Mouse (Mus musculus) neutrophil, adult 5-6 weeks (primary cell): ENCODE measurements at regions not wholly inside any gene's neighbourhood (a gene's known extent, or its start where the extent isn't known, plus 50 kb on each side); places are given as distances from the start of the nearest gene placed in this dataset.
"Not testable (repeated sequence)": the region's sequence is repeated elsewhere in the genome, so short reads cannot be mapped to it uniquely, and the experiment has no call there.

Experiments
- ATAC-seq: fragments of 151-379, 151-347 bp; 2 replicates; pipeline ENCODE4 v1.8.0; 2017; ENCODE audit warnings: mild to moderate bottlenecking, moderate TSS enrichment; ENCODE audit not compliant: insufficient number of reproducible peaks, poor library complexity, low FRiP score, severe bottlenecking; ENCODE audit errors: extremely low read depth

DNA sequence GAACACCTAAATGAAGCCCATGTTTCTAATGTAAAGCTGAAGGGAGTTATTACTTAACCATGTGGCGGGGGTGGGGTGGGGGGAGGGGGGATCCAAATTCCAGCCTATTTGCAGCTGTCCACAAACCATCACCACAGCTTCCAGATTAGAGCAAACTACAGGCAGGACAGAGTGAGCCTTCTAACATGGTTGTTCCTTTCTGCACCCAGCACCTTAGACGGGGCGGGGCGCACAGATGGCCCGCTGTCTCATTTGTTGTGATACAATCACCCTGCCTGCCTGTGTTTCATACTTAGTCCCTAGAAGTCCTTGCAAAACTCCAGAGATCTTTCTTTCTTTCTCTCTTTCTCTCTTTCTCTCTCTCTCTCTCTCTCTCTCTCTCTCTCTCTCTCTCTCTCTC, 182.8 kb upstream of the Arhgap18 start:
- ATAC-seq: no peak

DNA sequence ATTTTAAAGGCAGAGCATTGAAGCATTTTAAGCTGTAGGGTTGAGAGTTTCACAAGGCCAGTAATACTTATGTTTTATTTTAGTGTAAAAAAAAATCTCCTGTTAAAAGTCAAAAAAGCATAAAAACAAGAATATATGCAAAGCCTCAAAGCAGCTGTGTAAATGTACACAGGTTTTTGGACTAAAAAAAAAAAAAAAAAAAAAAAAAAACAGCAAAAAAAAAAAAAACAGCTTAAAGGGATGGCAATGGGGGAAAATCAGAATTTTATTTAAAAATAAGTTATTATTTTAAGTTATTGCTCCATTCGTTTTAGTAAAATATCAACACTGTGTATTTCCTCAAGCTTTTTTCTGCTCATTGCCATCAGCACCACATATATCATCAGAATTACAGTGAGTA, 181.8 kb upstream of the Arhgap18 start:
- no peak for ATAC-seq

DNA sequence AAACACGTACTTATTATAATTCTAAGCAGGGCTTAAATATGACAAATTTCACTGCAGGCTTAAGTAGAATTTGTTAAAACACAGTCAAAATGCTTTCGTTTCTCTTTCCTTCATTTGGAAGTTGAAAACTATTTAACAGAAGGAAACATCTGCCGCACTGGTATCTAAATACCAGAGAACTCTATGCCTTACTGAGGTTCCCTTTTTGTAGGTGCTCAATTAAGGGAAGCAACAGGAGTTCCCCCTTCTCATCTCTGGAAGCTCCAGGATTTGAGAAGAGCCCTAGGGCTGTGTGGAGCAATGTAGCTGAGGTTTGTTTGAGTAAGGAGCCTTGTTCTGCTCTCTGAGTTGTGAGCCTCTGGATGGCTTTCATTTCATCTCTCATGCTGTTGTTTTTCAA, 177.1 kb upstream of the Arhgap18 start:
- no peak for ATAC-seq

DNA sequence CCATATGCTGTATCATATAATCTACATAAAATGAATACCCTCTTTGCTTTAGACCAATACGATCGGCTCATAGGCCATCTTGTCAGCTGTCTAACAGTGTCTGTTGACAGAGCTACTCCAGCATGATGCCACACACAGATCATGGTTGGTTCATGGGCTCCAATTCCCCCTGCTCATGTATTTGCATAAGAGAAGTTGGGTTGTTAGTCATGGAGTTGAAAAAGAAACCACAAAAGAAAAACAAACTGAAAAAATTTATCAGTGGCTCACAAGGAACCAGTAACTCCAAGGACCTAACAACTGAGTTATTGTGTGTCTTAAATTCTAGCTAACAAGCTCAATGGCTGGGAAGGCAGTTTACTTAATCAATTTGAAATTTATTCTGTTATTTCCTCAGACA, 176.1 kb upstream of the Arhgap18 start:
- ATAC-seq: no peak

DNA sequence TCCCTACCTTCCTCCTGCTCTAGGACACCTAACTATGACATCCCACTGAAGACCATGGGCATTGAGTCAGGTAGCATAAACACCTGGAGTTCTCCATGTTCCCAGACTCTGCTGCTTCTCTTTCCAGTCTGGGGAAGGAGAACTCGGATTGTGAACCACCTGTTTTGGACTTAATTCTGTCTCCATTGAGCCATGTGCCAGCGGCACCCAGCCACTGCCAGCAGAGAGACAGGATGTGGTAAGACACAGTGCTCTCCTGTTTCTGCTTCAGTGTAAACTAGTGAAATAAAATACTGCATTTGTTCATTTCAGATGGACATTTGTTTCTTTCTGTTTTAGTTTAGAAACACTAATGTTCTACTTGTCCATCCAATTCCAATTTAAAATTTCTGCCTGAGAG, 168.1 kb upstream of the Arhgap18 start:
- no peak for ATAC-seq

DNA sequence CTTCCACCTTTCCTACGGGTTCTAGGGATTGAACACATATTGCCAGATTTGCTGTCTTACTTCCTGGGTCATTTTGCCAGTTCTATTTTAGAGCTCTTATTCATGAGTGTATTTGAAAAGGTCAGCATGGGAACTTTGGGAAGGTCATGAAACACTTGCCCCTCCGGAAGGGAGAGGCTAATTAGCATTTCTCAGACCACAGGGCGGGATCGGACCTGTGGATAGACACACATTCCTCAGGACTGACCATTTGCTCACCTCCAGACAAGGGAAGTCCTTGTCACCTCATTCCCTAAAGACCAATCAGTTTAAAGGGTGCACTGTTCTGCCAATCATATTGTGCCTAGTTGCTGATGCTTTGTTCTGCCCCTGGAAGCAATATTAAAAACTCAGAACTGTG, 146.1 kb upstream of the Arhgap18 start:
- ATAC-seq: not testable (repeated sequence)

DNA sequence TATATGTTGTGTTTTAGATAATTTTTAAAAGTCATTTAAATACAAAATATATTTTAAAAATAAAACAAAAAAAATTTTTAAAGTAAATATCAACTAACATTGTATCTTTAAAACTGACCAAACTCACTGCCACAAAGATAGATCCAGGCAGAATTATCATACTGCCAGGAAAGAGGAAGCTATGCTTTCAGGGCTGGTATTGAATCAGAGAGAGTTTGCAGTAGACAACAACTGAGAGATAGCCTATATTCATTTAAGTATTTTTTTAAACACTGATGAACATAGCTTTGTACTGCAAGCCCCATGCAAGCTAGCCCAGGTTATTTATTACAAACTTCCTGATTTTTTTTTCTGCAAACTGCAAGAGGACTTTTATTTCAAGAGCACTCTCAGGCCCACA, 142.0 kb upstream of the Arhgap18 start:
- ATAC-seq: no peak

DNA sequence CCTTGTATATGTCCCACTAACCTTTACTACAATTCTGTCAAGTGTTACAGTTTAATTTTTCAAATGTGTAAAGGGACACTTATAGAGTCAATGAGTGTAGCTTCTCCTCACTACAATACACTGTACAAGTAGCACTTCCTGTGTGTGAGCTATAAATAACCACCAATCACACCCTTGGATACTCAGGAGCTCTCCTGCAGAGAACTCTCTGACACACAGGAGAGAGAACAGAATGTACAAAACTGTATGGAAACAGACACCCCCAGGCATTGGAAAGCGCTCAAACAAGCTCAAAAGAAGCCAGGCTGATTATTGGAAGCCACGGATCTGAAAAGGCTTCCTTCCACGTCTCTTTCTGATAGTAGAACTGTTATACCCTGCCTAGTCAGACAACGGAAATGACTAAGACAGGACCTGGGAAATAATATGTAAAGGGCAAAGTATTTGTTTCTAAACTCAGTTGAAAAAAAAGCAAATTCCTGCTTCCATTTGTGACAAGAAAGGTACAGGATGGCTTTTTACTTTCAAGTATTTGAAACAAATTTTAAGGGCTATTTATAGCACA, 122.9 kb upstream of the Arhgap18 start:
- no peak for ATAC-seq

DNA sequence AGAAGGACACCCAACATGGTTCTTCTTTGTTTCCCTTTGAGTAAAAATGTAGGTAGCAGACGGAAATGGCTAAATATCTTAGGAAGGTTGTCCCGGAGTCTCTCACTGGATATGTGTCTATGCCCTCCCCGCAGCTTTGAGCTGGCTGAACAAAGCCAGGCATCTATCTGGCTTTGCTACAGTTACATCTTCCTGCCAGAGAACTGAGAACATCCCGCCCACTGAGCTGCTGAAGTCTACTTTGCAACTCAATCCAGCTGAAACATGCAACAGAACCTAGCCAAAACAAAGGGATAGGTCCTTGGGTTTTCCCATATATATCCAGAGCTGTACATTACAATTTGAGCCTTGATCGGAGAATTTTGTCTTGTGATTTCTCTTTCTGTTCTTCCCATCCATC, 121.0 kb upstream of the Arhgap18 start:
- ATAC-seq: no peak

DNA sequence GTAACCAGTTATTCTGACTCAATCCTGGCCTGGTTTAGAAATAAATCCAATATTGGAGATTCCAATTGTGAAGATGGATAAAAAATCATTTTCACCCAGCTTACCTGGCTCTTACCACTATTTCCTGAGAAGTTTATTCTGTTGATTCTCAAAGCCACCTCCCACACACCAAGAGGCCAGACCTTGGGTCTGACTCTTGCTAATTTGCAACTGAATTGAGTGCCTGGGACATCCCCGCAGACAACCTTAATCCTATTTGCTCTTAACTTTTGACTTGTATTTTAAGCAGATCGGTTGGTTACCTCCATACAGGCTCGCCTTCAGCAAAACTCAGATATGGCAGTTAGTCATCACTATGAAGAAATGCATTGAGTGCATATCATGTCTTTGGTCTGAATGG, 115.8 kb upstream of the Arhgap18 start:
- no peak for ATAC-seq

DNA sequence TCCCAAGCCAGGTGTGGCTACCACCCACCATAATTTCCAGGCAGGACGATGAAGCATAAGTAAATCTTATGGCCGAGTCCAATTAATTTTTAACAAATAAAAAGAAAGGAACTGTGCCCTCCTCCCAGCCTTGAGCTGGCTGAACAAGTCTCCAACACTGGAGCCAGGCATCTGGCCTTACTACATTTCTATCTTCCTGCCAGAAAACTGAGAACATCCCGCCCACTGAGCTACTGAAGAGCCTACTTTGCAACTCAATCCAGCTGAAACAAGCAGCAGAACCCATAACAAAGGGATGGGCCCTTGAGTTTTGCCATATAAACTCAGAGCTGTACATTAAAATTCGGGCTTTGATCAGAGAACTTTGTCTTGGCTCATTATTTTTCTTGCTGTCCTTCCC, 115.2 kb upstream of the Arhgap18 start:
- ATAC-seq: no peak

DNA sequence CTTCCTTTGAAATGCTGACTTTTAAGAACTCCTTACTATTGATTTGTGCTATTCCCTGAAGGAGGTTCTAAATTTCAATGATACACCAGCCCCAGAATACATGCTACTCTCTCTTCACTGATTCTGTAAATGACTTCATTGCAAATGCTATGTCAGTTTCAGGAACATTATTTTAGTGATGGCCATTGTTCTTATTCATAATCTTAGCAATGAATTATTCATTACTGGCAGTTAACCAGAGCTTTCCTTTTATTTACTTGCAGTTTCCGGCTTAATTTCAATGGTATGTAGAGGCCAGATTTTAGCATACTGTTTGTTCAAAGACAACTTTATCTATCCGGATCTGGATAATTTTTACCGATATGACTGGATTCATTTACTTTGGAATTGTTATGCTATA, 114.1 kb upstream of the Arhgap18 start:
- no peak for ATAC-seq

DNA sequence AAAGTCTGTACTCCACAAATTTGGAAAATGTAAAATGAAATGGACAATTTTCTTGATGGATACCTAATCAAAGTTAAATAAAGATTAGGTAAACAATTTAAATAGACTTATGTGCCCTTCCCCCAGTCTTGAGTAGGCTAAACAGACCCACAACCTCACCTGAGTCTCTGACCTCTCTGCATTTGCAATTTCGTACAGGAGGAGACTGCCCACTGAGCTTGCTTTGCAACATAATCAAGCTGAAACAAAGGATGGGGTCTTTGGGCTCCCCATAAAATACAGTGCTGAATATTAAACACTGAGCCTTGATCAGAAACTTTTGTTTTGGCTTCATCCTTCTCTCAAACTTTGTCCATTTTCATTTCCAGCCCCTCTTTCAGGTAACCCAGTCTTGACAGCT, 100.1 kb upstream of the Arhgap18 start:
- ATAC-seq: no peak

DNA sequence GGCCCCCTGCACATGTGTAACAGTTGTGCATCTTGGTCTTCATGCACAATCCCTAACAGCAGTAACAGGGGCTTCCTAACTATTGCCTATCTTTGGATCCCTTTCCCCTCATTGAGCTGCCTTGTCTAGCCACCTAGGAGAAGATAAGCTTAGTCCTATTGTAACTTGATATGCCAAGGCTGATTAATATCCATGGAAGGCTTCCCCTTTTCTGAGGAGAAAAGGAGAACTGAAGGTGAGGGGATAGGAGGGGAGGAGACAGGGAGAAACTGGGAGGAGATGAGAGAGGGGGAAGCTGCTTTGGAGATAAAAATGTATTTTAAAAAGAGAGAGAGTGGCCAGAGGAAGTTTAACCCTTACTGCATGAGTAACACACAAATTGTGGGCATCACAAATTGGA, 89.0 kb upstream of the Arhgap18 start:
- no peak for ATAC-seq

DNA sequence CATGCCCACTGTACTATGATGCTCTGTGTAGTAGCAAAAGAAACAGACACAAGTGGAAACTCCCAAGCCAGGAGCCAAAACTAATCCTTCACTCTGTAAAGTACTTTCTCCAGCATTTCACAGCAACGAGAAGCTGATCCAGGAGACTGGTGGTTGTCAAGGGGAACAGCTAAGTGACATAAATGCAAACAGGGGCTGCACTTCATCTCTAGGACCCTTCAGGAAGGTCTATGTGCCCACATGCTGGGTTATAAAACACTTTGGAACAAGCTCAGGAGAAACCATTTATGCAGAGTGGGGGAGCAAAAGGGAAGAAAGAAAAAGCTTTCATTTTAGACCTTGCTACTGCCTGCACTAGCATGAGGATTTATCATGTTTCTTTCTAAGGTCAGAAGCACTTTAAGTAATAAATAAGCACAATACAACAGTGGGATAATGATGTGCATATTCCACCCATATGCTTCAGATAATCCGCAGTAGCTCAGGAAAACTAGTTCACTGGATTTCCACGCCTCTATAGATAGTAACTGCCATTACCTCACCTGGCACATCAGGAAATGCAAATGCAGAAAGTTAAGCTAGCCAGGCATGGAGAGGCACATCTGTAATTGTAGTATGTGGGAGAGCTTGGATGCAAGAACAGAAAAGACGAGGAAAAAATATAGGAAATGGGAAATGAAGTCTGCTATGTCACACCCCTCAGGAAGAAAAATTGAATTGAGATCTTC, 73.6 kb upstream of the Arhgap18 start:
- ATAC-seq: no peak

DNA sequence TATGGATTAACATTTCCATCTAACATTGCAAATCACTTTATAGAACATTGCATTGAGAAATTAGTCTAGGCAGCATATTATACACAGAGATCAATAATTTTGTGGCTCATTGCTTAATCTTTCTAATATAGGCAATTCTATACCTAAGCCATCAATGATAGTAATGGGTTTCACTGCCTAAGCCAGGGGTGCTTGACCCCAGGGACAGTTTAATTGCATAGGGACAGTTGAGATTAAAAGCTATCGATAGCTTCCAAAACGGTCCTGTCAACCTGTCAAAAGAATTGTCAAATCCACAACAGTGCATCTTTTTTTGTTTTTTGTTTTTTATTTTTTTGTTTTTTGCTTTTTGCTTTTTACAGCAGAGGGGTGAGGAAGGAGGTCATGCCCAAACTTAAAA, 58.5 kb upstream of the Arhgap18 start:
- no peak for ATAC-seq

DNA sequence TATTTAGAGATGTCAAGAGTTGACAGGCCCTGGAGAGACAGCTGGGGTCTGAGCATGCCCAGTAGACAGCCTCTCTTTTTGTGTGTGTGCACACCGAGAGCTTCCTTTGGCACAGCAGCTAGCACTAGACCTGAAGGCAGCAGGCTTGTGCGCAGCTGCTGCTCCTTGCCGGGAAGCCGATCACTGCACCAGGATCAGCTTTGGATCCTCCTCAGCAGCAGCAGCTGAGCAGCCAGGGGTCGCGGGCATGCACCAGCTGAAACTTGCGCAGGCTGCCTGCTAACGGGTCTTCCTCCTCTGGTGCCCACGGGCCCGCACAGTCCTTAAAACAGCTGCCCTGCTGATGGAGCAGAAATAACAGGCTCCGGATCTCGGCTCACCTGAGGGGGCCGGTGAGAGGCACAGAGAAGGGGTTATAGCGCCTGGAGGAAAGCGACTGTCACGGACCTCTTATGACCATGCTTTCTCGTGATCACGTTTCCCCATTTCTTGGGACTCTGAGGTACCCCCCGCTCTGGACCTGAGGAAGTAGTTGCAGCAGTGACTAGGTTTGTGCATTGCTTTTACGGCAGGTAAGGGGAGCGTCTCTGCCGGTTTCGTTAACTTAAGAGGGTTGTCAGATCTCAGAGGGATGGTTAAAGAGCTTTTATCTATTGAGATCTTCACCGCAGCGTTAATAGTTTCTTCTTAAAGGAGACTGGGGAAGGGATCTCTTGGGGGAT, 57.8 kb upstream of the Arhgap18 start:
- no peak for ATAC-seq
